Mouse (Mus musculus) adrenal gland, postnatal 10 days (tissue): ENCODE results near the gene Ppfibp2. TPM values are rescaled to one million over a fixed set of nuclear protein-coding genes. Genes with fewer than 3 reads are reported as not detected.

Experiments used
- DNase-seq: peaks from one replicate; pipeline ENCODE4 v3.0.0; 2021; ENCODE audit warnings: mixed read lengths
- total RNA-seq, 2 experiments: library from RNA; stranded (reverse); gene quantifications; 2 replicates each; pipeline ENCODE4 v1.2.3; 2021

Gene Ppfibp2
- total RNA-seq, 2 experiments from 2014 or later: 9.1 to 13.7 TPM

DNA sequence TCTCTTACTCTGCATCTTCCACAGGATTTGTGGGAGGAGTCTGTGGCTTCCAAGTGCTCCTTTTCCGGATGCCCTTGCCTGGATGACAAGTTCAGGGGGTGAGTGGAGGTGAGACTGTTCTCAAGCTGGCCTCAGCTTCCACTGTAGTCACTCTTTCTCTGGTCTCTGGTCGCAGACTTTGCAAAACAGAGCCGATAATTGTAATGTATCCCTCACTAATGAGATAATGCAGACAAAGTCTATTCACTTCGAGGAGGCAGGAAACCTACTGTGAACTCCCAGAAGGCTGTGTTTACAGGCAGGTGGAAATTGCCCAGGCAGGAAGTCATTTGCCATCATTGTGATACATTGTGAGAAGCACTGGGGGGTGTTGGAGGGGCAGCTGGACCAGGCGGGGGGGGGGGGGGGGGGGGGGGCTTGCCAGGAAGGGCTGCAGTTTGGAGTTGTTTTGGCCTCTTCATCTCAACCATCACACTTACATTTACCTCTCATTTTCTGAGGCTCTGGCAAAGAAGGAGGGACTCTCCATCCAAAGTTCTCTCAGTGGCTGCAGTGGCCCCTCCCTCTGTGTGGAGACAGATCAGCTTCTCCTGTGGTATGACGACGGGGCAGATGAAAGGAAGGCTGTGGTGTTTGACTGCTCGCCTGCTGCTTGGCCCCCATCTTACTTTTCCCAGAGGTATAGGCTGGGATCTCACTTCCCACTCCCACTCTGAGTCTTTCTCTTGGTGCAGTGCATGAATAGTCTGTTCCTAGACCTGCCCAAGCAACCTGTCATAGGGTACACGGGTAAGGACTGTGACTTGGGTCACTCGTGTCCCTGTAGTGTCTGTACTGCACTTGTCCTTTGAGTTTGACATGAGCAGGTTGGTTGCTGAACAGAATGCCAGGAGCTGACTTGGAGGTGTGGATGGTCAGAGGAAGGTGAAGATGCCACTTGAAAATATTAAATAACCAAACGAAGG is 23.3 kb downstream of the Ppfibp2 start:
- no peak for DNase-seq

DNA sequence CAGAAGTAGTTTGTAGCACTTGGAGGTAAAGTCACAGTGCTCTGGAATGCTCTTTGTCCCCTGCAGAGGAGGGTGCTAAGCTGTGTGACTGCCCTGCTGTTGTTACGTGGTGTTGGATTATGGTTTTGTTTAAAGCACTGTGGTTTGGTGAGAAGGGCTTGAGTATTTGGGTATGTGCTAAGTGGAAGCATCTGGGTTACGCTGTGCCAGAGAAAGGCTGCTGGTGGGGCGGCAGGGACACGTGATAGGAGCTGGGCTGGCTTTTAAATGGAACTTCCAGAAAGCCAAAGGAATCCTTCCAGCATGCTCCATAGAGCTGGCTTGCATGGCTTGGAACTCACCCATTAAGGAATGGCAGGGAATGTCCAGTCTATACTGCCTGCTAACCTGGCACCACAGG is 24.2 kb downstream of the Ppfibp2 start:
- DNase-seq: no peak

DNA sequence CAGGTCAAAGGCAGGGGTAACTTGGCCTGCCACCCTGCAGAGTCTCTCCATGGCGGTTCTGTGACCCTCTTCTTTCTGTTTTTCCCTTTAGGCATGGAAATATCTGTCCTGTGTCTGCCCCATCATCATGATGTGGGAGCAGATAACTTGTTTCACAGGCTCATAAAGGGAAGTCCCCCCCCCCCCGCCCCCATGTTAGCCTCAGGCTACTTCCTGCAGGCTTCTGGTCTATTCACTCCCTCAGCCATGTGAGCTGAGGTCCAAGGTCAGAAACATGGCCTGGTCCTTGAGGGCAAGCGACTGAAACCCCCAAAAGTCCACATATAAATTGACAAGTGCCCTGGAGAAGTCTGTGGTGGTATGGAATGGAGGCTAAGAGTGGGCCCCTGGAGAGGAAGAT is 25.1 kb downstream of the Ppfibp2 start:
- DNase-seq: no peak

DNA sequence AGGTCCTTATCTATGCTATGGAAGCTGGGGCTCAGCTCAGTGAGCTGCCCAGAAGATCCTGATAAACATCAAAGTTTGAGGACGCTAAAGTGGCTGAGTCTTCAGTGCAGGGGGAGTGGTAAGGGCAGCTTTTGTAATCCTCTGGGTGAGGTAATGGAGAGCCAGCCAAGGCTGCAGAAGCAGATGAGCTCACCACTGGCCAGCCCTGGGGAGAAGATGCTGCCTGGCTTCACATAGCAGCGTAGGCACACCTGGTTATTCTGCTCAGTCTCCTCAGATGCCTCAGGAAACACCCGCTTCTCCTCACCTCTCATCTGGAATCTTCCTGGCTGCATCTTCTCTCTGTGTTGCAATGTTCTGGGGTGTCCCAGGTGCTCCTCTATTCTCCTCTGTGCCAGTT is 29.4 kb downstream of the Ppfibp2 start:
- no peak for DNase-seq

DNA sequence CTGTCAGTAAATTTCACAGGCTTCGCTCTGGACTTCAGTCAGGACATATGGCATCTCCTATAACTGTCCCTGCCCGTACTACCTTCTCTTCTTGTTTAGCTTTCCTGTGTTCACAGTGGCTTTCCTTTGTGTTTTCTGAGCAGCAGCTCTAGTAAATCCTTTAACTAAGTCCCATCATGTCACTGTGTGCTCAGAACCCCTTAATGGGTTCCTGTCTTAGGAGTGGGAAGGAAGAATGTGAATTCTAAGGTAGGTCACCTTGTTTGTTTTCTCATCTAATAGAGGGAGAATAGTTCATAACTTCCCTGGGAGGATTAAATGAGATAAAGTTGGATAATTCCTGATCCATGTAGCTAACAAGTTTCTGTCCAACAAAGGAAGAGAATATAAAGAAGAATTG is 30.1 kb downstream of the Ppfibp2 start, which contains the start of gene 5330417H12Rik:
5330417H12Rik (minus strand) TSS at position 101 of the 400 bp plus-strand sequence.
- no peak for DNase-seq

DNA sequence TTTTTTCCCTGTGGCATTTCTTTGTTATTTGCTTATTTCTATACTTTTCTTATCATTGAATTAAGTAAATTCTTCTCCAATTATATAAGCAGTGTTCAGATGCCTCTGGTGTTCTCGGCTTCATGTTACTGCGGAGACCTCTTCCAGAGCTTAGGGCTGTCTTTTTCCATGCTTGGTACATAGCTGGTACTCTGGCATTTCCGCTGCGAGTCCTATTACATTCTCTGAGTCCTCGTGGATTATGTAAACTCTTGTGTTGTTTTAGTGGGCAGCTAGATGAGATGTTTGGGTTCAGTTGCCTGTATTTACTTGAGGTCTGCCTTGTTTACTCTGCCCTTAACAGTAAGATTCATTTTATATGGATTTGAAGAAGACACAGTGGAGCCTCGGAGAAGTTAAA is 30.8 kb downstream of the Ppfibp2 start:
- no peak for DNase-seq

DNA sequence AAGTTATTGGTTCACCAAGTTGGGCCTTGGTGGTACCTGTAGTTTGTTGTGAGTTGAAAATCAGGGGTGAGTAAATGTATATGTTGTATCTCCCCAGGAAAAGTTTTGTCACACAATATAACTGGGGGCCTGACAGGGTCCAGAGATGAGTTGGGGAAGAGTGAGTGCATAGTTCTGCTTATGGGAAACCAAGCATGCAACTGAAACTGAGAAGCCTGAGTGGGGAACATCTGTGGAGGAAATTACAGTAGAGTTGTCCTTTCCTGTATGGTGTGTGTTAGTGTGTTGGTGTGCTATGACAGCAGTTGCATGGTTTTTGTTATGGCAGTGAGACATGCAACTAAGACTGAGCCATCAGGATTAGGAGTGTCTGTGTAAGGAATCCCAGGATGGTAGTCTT is 33.4 kb downstream of the Ppfibp2 start:
- DNase-seq: no peak

DNA sequence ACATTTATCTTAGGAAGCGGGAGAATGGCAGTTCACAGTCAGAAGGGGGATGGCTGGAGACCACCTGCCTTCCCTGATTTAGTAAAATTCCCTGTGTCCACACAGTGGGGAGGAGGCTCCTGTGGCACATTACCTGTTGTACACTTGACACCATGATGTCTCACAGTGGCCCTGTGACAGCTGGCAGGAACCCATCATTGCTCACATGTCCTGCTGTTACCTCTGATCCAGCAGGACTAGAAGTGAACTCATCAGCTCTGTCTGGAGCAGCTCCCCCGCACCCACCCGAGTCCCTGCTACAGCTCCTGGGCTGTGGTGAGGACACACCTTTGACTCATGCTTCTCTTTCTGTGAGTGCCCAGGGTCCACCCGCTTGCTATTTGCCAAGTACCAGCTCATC is 38.2 kb downstream of the Ppfibp2 start:
- DNase-seq: no peak

DNA sequence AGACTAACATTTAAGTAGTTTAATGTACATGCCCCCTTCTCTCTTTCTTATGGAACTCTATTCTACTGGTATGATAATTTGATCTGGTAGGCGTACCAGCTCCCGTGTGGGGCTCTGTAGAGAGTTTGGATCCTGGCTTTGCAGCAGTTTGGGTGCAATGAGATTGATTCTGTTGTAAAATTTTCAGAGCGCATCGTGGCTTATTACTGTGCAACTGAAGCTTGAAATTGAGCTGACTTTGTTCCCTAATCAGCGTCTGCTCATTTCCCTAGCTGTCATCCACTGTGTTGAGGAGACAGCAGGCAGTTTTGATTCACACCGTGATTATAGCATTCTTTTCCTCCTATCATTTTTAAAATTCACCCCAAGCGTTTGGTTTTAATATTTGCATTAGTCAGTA is 42.4 kb downstream of the Ppfibp2 start:
- DNase-seq: no peak

DNA sequence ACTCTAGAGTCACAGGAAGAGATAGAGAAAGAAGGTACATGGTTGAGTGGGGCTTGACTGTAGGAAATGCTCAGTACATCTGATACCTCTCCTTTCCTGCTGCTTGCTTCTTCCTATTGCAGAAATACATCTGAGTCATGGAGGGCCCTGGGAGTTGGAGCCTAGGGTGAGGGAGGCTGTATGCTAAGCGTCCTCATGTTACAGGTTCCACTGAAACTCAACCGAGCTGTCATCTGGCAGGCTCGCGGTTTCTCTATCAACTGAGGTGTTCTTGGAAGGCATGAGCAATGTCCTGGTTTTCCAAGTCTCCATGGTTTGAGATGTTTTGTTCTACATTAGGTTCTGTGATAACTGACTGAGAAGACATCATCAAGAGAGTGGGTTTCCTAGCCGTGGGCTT is 43.0 kb downstream of the Ppfibp2 start:
- no peak for DNase-seq

DNA sequence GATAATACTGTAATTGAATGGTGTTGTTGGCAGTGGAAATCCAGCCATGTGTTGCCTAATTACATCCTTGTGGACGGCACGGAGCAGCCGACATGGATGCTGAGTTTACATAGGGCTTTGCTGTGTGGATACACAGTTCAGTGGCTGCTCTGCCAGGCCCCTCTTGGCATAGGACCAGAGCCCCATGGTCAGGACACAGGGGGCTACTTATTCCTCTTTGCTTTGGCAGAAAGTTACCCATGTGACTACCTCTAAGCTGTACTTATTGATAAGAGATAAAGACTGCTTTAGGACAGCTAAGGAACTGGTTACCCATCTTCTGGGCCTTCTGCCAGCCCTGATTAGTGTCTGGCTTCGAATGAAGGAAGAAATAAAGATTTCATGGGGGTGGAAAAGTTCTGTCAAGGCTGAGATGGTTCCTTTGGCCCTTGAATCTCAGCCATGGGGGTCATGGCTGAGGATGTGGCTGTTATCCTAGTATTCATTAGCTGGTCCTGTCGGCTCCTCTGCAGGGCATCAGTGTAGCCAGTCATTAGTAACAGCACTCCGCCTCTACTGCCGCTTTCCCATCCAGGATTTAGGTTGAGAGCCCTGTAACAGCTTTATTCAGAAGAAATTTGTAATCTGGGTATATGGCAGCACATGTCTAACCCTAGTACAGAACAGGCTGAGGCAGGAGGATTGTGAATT is 47.7 kb downstream of the Ppfibp2 start:
- DNase-seq: no peak

DNA sequence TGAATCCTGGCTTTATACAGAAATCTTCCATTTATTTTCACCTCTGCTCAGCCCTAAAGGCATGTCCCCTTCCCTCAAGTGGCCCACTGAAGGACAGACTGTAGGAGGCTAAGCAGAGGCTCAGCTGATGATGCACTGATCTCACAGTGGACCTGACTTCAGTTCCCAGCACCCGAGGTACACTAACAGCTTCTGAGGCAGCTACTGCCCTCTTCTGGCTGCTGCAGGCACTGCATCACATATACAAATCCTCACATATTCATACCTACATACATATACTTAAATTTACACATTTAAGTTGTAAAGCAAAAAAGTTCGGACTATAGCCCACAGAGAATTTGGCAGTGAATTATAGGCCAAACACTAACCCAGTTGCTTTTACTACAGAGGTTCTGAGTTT is 50.0 kb downstream of the Ppfibp2 start:
- no peak for DNase-seq

DNA sequence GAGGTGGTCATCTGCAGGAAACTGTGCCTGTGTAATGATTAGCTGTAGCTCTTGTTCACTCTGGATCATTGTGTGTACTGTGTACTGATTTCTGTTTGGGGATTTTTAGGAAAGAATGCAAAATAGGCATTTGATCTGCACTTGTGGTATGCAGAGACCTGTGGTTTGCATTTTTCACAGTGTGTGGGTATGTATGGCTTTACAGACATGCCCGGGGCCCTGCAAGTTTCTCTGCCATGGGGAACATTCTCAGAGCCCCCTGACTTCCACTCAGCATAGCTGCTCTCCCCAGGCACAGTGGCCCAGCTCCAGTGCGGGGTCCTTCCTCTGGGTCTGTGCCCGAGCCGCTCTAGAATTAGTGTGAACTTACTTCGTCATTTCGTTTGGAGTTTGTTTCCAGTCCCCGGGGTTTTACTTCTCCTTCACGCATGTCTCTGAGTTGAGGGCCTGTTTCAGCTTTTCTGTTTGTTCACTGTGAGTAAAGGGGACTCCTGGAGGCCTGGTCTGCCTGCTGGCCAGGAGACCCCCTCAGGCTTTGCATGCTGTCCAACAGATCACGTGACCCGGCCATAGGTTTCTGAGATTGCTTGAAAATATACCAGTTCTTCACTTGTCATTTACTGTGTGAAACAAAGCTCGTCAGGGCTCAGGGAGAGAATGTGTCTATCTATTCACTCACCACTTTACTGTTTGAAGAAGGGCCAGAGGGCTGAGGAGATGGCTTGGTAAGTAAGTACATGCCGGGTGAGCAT is 54.1 kb downstream of the Ppfibp2 start:
- DNase-seq: no peak

DNA sequence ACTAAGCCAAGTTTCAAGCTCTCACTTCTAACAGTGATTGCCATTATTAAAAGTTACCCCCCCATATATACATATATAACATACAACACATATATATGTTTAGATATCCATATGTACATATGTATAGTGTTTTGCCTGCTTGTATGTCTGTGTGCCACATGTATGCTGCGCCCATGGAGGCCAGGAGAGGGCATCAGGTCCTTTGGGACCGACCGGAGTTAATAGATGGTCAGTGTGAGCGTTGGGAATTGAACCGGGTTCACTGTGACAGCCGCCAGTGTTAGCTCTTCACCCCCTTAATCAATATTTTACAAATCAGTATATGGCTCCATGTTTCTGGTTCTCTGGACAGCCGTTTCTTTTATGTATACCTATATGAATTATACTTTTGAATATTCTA is 55.0 kb downstream of the Ppfibp2 start:
- DNase-seq: no peak

DNA sequence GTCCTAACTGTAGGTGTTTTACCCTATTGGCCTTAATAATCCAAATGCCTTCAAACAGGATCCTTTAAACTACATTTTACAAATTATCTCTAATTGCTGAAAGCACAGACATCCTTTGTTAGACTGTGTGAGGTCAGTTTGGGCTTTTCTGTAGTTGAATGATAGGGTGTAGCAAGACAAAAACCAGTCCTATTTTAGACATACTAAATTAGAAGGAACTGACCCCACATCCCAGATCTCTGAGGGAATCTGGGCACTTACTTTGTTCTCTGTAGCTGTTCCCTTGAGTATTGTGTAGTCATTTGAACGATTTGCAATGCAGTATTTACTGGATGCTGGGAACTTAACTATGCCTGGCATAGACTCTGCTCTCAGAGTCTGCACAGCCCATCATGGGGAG is 56.8 kb downstream of the Ppfibp2 start:
- no peak for DNase-seq

DNA sequence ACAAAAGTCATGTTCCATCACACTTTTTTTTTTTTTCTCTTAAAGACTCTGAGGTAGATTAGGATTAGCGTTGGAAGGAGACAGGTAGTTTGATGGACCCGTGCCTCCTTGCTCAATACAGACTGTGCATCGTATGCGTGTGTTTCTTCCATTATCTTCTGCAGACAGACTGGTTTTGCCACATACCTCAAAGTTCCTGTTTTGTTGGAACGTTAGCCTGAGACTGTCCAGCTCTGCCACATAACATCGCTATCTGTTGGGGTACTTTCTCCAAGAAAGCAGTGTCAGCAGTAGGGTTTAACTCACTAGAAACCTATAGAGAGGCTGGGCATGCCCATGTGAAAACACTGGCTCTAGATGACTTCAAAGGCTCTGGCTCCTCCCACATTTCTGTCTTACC is 61.4 kb downstream of the Ppfibp2 start:
- DNase-seq: no peak

DNA sequence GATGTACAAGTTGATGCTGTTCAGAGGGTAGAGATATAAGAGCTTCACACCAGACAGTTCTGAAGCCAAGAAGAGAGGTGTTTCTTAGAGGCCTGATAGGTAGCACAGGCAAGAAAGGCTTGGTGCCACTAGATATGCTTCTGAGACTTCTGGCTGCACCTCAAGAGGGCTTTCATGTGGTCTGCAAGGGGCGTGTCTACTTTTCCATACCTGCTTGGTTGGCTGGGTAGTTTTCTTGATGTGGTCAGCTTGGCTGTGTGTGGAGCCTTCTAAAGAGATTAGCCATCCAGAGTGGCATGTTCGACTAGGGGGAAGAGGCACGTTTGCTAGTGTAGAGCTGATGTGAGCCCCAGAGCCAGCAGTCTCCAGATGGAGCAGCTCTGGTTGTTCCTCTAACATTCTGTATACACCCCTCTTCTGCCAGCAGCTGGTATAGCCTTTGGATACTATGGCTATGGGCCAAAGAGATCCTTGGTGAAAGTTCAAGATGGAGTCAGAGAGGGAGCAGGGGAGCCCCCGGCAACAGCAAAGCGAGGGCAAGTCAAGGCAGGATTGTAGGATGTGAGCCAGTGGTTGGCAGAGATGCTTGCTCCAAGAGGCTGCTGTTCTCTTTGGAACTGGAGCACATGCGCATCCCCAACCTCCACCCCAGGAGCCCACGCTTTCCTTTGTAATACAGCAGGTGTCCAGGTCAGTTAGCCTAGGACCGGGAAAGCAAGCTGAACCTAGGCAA is 64.3 kb downstream of the Ppfibp2 start:
- no peak for DNase-seq

DNA sequence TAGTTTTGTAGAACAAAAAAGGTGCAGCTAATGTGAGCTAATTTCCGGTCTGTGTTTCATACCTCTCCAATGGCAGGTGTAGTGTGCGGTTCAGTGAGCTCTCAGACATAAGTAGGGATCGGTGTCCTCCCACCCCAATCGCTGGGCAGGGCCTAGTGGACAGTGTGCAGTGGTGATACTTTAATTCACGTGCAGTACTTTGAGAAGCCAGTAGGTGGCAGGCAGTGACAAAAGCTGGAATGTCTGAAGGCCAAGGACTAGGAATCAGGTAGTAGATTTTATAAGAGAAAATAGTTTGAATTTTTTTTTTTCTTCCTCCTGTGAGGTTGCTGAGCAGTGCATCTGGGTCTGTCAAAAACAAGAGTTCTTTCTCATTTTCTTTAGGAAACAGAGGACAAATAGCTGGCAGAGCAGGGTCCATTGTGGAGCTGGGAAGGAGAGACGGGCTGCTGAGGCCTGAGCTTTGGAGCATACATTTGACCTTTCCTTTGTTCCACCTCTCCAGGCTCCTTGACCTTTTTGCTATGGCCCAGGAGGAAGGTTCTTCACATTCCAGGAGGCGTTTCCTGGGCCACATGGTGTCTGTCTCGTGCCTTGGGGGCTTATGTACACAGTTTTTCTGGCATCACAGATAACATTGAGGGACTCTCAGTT is 66.3 kb downstream of the Ppfibp2 start:
- peak; percentile 81 for DNase-seq

DNA sequence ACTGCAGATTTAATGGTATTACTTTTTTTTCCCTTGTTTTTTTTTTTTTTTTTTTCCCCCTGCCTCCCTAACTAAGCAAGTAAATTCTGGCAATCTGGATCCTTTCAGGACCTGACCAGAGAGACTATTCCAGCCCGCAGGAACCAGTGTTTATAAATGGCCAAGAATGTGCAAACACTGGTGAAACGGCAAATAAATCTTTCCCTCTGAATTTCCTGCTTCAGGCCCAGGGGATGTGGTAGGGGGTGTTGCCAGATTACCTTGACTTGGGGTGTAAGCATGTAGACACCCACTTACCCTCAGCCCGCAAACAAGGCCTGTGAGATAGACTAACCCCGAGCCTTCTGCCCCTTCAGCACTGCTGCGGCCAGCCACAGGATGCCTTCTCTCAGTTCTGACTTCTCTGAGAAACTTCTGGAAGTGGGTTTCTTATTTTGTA is 66.9 kb downstream of the Ppfibp2 start:
- no peak for DNase-seq

DNA sequence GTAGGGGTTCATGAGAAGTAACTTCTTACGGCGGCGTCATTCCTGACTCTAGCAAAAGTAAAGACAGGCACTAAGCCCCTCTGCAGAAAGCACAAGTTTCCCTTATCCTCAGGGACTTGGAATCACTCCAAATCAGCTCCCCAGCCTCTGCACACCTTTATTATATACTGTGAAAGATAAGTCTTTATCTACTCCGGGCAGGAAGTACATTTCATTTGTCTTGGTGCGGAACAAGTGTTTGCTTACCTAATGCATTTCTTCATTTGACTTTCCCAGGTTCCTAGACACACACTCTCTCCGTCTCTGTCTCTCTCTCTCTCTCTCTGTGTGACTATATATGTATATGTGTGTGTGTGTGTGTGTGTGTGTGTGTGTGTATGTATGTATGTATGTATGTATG is 68.6 kb downstream of the Ppfibp2 start:
- DNase-seq: no peak
